Mouse (Mus musculus) erythroblast, embryonic 14.5 days (primary cell): Measurements from ENCODE around the gene Ssu72. TPM values are rescaled to one million over a fixed set of nuclear protein-coding genes. Genes with fewer than 3 reads are reported as not detected.
A peak's percentile ranks its signal among the peaks of the same experiment; 100 is the strongest.
"Not testable (repeated sequence)": the region's sequence is repeated elsewhere in the genome, so short reads cannot be mapped to it uniquely, and the experiment has no call there.

Experiments
- H3K27me3 ChIP-seq: 2 replicates; pipeline ENCODE4 v1.6.1; 2012; ENCODE audit warnings: inconsistent platforms; ENCODE audit not compliant: control insufficient read depth
- H3K36me3 ChIP-seq: 2 replicates; pipeline ENCODE4 v1.6.1; 2012; ENCODE audit warnings: mild to moderate bottlenecking, inconsistent platforms; ENCODE audit not compliant: control insufficient read depth
- H3K4me1 ChIP-seq: 2 replicates; pipeline ENCODE4 v1.6.1; 2012; ENCODE audit warnings: inconsistent platforms; ENCODE audit not compliant: control insufficient read depth
- H3K4me3 ChIP-seq: replicated peaks from 2 replicates; pipeline ENCODE3; 2012; ENCODE audit warnings: moderate library complexity, mild to moderate bottlenecking, inconsistent platforms
- H3K9me3 ChIP-seq: 2 replicates; pipeline ENCODE4 v1.6.1; 2012; ENCODE audit warnings: low read length, inconsistent platforms, mixed read lengths; ENCODE audit not compliant: control insufficient read depth
- GATA1 ChIP-seq: IDR thresholded peaks from 2 replicates; pipeline ENCODE4 v1.6.1; 2012; ENCODE audit warnings: low read length, inconsistent platforms, mixed read lengths
- TAL1 ChIP-seq: IDR thresholded peaks from 3 replicates; pipeline ENCODE4 v1.6.1; 2012; ENCODE audit warnings: low read length, inconsistent platforms, mixed read lengths
- polyA plus RNA-seq: library from polyadenylated mRNA; stranded (reverse); fragments of >175 nt; gene quantifications from 2 replicates; pipeline ENCODE4 v1.2.3, GENCODE M21; 2012

Ssu72 gene
- polyA plus RNA-seq, 1 experiment: 0.83 TPM

DNA sequence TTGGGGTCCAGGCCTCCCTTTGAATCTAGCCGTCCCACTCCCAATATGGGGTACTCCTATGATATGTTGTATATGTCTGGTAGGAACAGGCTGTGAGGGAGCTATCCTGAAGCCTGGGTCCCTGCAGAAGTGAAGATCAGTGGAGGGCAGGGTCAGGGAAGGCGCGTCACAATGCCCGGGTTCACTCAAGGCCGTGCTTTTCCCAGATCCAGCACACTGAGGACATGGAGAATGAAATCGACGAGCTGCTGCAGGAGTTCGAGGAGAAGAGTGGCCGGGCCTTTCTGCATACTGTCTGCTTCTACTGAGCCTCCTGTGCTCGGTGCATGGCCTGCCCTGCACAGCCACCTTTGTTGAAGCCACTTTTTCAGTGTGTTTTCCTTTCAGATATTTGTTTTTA lies 28.7 kb downstream of the Ssu72 start:
- peaks cover 26% of the 10 kb centered on the region for H3K4me1 ChIP-seq
- H3K9me3 ChIP-seq: no peaks in the 10 kb centered on the region
- no peak for TF ChIP-seq TAL1
- TF ChIP-seq GATA1: no peak
- H3K27me3 ChIP-seq: peaks cover 4% of the 10 kb centered on the region; the same call in 1 of the 2 replicates
- H3K36me3 ChIP-seq: peaks cover 51% of the 10 kb centered on the region
- no peak overlapping the region for H3K4me3 ChIP-seq

DNA sequence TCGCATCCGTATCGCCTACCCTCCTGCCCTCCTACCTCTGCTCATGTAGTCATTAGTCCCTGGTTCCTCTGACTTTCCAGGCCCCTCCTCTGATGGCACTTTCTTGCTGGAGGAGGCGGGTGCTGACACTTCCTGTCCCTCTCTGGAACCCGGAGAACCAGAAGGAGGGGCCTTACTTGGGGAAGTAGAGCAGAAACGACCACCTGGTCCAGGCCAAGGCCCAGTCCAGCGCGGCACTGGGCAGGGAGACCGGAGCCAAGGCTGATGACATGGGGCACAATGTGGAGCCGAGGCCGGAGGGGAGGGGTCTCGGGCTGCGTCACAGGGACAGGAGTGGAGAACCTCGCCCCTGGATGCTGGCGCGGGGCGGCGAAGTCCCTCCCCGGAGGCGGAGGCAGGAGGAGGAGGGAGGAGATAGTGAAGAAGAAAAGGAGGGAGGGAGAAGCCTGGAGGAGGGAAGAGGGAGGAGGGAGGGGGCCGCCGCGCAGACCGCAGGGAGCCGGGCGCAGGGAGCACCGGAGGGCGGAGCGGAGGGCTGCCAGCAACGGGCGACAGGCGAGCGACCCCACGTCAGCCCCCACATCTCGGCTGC lies 29.8 kb downstream of the Ssu72 start, which contains the start of gene Tmem240:
TSS of gene Tmem240 (plus strand) at position 451 of the 592 bp plus-strand sequence.
- peaks cover 4% of the 10 kb centered on the region; the same call in 1 of the 2 replicates for H3K27me3 ChIP-seq
- no peak for TF ChIP-seq TAL1
- TF ChIP-seq GATA1: no peak
- no peaks in the 10 kb centered on the region for H3K9me3 ChIP-seq
- peak within 1 kb of the TSS; percentile 75 for H3K4me3 ChIP-seq
- peaks cover 45% of the 10 kb centered on the region for H3K36me3 ChIP-seq
- peaks cover 26% of the 10 kb centered on the region for H3K4me1 ChIP-seq

DNA sequence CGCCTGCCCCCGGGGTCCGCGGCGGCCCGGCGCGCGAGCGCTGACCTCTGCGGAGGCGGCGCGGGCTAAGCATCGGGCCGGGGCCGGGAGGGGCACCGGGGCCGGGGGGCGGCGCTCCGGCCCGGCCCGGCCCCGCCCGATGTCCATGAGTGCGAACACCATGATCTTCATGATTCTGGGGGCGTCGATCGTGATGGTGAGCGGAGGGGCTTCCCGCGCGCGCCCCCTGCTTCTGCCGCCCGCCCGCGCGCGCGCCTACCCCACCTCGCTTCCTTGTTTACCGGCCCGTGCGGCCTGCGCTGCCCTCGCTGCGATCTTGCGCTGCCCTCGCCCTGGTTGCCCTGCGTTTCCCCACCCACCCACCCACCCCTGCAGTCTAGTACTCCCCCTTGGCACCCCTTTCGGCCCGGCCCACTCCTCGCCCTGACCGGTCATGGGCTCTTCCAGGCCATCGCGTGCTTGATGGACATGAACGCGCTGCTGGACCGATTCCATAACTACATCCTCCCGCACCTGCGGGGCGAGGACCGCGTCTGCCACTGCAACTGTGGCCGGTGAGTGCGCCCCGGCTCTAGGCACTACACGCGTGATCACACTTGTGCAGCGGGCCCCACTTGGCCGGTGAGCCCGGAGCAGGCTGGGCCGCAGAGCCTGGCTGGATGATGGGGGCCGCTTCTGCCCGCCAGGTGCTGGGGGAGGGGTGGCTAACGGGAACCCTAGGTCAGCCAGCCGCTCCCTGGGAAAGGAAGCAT lies 30.5 kb downstream of the Ssu72 start:
- peak overlapping the region; percentile 75 for H3K4me3 ChIP-seq
- TF ChIP-seq GATA1 (no peak), TAL1 (no peak)
- H3K9me3 ChIP-seq: no peaks in the 10 kb centered on the region
- H3K4me1 ChIP-seq: peaks cover 28% of the 10 kb centered on the region
- H3K36me3 ChIP-seq: peaks cover 44% of the 10 kb centered on the region
- H3K27me3 ChIP-seq: peaks cover 4% of the 10 kb centered on the region; the same call in 1 of the 2 replicates

DNA sequence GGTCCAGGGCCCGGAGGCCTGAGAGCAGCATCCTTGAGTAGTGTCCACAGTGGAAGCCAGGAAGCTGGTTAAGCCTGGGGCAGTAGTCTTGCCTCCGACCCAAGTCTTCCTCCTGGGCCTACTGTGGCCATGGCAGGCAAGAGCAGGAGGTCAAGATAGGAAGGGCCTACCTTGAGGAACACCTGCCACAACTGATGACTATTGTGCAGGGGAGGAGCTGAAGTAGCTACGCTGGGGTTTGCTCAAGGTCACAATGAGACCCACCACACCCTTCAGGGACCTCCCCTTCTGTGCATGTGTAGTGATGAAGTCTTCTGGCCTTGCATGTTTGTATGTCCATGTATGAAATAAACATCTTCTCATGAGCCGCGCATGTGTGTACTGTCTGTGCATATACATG lies 31.2 kb downstream of the Ssu72 start:
- Histone ChIP-seq H3K4me3 (peak overlapping the region; percentile 75), H3K27me3 (peaks cover 4% of the 10 kb centered on the region; the same call in 1 of the 2 replicates), H3K9me3 (no peaks in the 10 kb centered on the region), H3K36me3 (peaks cover 45% of the 10 kb centered on the region), H3K4me1 (peaks cover 28% of the 10 kb centered on the region)
- TF ChIP-seq GATA1 (no peak), TAL1 (no peak)

DNA sequence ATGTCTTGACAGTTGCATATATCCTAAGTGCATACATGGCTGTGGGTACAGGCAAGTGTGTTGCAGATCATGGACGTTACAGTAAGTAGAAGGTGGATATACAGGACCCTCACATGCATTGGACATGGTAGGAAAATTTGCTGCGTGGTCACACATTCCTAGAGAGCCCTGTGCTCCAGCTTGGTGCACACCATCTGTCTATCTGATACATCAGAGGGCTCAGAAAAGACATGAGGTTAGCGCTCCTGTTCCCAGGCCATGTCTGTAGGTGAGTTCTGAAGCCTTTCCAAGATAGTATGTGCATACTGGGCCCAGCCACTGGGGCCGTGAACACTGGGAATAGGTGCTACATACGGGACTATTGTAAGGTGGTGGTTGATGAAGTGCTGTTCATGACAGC lies 31.8 kb downstream of the Ssu72 start:
- Histone ChIP-seq H3K9me3 (no peaks in the 10 kb centered on the region), H3K4me3 (no peak overlapping the region), H3K4me1 (peaks cover 28% of the 10 kb centered on the region), H3K36me3 (peaks cover 45% of the 10 kb centered on the region), H3K27me3 (peaks cover 4% of the 10 kb centered on the region; the same call in 1 of the 2 replicates)
- no peak for TF ChIP-seq TAL1
- TF ChIP-seq GATA1: no peak

DNA sequence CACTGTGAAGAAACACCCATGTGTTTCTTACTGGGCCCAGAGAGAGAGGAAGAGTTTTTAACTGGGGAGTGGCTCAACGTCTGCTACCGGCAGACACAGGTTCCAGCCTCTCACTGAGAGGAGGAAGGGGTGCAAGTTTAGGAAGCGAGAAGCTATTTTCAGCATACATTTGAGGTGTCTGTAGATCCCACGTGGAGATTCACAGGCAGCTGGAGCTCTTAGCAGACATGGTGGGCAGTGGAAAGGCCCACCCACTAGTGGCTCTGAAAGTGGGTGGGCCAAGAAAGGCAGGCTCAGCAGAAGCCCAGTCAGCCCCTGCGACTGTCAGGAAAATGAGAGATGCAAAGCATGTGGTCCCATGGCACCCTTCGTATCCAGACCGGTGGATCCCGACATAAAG lies 33.7 kb downstream of the Ssu72 start:
- Histone ChIP-seq H3K36me3 (peaks cover 47% of the 10 kb centered on the region), H3K9me3 (no peaks in the 10 kb centered on the region), H3K27me3 (peaks cover 4% of the 10 kb centered on the region; the same call in 1 of the 2 replicates), H3K4me3 (no peak overlapping the region), H3K4me1 (peaks cover 26% of the 10 kb centered on the region)
- TF ChIP-seq GATA1 (no peak), TAL1 (no peak)

DNA sequence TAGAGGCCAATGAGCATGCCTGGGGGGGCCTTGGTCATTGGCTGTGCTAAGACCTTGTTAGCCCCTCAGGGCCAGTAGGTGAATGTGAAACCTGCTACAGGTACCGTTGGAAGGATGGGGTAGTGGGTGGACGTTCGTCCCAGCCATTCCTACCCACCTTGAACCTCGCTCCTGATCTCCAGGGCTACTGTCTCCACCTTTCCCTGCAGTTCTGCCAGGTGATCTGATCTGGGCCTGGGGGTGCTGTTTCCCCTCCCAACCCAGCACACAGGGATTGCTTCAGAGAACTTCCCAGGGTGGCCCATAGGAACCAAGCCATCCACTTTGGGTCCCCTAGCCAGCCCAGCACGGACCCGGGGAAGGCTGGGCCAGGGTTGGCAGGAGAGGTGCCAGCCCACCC lies 34.6 kb downstream of the Ssu72 start:
- Histone ChIP-seq H3K9me3 (no peaks in the 10 kb centered on the region), H3K4me1 (peaks cover 18% of the 10 kb centered on the region), H3K36me3 (peaks cover 47% of the 10 kb centered on the region)

DNA sequence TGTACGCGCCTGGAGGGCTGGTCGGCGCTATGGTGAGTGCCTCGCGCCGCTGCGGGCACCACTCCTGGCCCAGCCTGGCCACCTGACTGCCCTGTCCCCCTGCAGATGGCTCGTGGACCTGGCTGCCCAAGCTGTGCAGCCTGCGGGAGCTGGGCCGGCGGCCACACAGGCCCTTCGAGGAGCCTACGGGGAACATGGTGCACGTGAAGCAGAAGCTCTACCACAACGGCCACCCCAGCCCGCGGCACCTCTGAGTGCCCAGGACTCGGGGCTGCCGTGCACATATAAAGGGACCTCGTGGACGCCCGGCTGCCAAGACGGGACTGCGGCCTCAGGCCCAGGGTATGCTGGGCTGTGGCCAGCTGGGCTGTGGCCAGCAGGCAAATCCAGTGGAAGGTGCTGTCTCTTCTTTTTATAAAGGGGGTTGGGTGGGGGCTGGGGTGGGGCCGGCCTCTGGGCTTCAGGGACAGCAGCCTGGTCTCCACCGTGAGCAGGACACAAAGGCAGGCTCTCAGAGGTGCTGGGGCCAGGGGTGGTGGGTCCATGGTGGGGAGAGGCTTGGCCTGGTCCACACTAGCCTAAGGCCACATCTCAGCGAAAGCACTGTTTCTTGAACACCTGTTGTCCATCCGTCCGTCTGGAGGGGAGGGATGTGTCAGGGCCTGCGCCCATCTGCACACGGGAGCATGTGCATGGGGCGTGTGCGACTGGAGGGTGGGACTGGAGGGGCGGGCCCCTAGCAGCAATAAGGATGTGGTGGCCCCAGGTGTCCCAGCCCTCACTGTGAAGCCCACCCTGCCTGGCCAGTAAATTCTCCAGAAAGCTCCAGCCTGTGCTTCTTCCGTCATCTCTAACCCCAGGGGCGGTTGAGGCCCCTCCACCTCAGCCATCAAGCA lies 35.4 kb downstream of the Ssu72 start:
- H3K27me3 ChIP-seq: peaks cover 4% of the 10 kb centered on the region; the same call in 1 of the 2 replicates
- H3K4me1 ChIP-seq: peaks cover 10% of the 10 kb centered on the region
- H3K36me3 ChIP-seq: peaks cover 55% of the 10 kb centered on the region
- H3K9me3 ChIP-seq: no peaks in the 10 kb centered on the region
- H3K4me3 ChIP-seq: no peak overlapping the region
- TF ChIP-seq TAL1 (no peak), GATA1 (no peak)

More for the DNA sequence above, 34.6 kb downstream of the Ssu72 start:
- Histone ChIP-seq H3K27me3 (peaks cover 4% of the 10 kb centered on the region; the same call in 1 of the 2 replicates), H3K4me3 (no peak overlapping the region)
- no peak for TF ChIP-seq GATA1
- TF ChIP-seq TAL1: no peak

DNA sequence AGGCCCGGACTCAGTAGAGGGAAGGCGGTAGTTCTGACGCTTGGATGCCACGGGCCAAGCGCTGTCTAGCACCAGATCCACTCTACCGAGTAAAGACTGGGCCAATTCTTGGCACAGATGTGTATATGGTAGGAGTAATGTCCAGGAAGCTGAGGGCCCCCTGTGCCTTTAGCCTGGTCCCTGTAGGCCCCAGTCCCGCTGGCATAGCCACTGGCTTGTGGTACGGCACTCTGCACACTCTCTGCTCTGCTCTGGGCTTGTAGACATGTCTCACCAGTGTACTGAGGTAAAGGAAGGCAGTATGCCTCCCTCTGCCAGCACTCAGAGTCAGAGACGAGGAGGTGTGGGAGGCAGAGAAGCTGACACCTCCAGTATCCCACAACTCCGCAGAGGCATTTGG lies 36.1 kb downstream of the Ssu72 start:
- H3K36me3 ChIP-seq: peaks cover 62% of the 10 kb centered on the region
- not testable (repeated sequence) for H3K9me3 ChIP-seq, H3K4me1 ChIP-seq, H3K4me3 ChIP-seq, H3K27me3 ChIP-seq
